8 mouse cellular contexts compared by ENCODE assay signal in the genomic region with DNA sequence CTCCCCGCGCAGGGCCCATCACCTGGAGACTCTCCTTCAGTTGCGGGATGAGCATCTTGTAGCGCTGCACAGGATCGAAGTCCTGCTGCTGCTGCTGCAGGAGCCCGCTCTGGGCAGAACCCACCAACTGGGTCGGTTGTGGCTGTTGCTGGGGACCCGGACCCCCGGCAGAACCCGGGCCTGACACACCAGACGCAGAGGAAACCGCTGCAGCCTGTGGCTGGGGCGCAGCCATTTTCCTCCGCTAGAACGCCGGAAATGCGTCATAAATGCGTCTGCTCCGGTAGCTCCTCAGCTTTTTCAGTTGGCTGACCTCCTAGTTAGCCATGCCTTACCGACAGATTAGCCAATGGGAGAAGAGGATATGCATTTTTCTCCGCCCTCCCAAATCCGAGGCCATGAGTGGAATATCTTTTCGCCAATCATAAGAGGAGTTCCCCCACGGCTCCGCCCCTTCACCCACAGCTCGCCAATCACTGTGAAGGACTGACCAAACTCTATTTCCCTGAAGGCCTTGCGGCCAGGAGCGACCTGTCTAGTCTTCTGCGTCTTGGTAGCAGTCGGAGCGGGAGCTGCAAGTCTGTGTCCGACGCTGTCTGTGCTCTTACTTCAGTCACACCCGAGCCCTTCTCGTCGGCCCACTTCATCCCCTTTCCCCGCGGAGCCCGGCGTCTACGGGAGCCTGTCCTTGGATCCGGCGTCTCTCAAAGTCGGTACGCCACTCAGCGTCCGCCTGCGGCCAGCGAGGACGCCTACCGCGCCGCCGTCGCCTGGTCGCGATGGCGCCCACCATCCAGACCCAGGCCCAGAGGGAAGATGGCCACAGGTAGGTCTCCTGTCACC. TPM values are rescaled to one million over a fixed set of nuclear protein-coding genes. Genes with fewer than 3 reads are reported as not detected.
A peak's percentile ranks its signal among the peaks of the same experiment; 100 is the strongest.
DNase-seq lines count a peak whose midpoint lies in the region; ATAC-seq lines count a peak whose summit lies in the region.

A gene (minus strand): TSS at position 280 of the 843 bp plus-strand sequence.
A gene (plus strand): TSS at position 523 of the 843 bp plus-strand sequence.

- peak; percentile 98 for DNase-seq in adipocyte (ENCODE audit: low spot score)
- peak; percentile 98 for DNase-seq in embryo, embryonic 10 days (ENCODE audit: low spot score)
- peak; percentile 87 for DNase-seq in gastrocnemius, postnatal 10 days
- DNase-seq in induced T-regulatory cell, adult 2 months (ENCODE audit: low read depth) = peak; percentile 99
- DNase-seq in left cerebral cortex, adult 9 months (ENCODE audit: low spot score in 2 of 2) = peak; percentile 98 to 99
- peak; percentile 92 for DNase-seq in right cerebral cortex, postnatal 14 days
- peak; percentile 94 to 96 for DNase-seq in urinary bladder, postnatal 36 days (ENCODE audit: low spot score in 2 of 2)

- peak; percentile 98 for ATAC-seq in megakaryocyte progenitor cell, adult 5-6 weeks (replicated peaks; ENCODE audit: poor library complexity)

RNA-seq across cellular contexts. Expression of the first gene that starts in this region (rescaled TPM):
- total RNA-seq in gastrocnemius, postnatal 10 days (2021) = 10 to 100 TPM; 22.6 to 23.0 TPM
- 30.6 and 36.8 TPM in 2 replicates for total RNA-seq in megakaryocyte progenitor cell, adult 5-6 weeks (2015)
- total RNA-seq in megakaryocyte progenitor cell, adult 5-6 weeks (2017) = 18.0 and 21.1 TPM in 2 replicates

RNA-seq across cellular contexts. Expression of the second gene that starts in this region (rescaled TPM):
- 10 to 100 TPM; 36.5 to 46.2 TPM for total RNA-seq in gastrocnemius, postnatal 10 days (2021)
- 63.9 and 89.2 TPM in 2 replicates for total RNA-seq in megakaryocyte progenitor cell, adult 5-6 weeks (2015)
- 146 and 184 TPM in 2 replicates for total RNA-seq in megakaryocyte progenitor cell, adult 5-6 weeks (2017)

Comparison
In these comparisons a context has a peak if more than half of its experiments do, and no peak if none do; other contexts are left out.
1. Peak in every context shown above with its lines: DNase-seq and ATAC-seq.